Comparison of ENCODE assay signal across 10 mouse cellular contexts in genomic region chr5:121184375-121184774, GRCm38 (mm10). TPM values are rescaled to one million over a fixed set of nuclear protein-coding genes. Genes with fewer than 3 reads are reported as not detected.
DNase-seq lines count a peak whose midpoint lies in the region; ATAC-seq and TF ChIP-seq lines count a peak whose summit lies in the region.
"Had no signal": no experiment of that assay in that cellular context is flagged by ENCODE, and none has a peak within 500 bp of the region (broad histone marks: within the 10 kb centered on the region; RNA-seq: fewer than 3 reads in every experiment).

No protein-coding gene starts in this region.

- H3K27ac ChIP-seq in heart, embryonic 10.5 days: peak overlapping the region; percentile 84
- H3K27ac ChIP-seq in intestine, embryonic 14.5 days (ENCODE audit: low read depth): 0 out of 2 replicates have a peak overlapping the region, but pooled peaks have one; percentile 36
- H3K27ac ChIP-seq in intestine, postnatal 0 days (ENCODE audit: low read depth, low read length): no peak overlapping the region
- H3K27ac ChIP-seq in midbrain, embryonic 15.5 days: peak overlapping the region; percentile 46
- H3K27ac ChIP-seq in midbrain, postnatal 0 days (ENCODE audit: low read depth, low read length): no peak overlapping the region
- H3K27ac ChIP-seq: limb, embryonic 13.5 days had no signal

- no peaks in the 10 kb centered on the region for H3K9me3 ChIP-seq in heart, embryonic 10.5 days
- H3K9me3 ChIP-seq in intestine, embryonic 14.5 days (ENCODE audit: control insufficient read depth, low read length): no peaks in the 10 kb centered on the region
- no peaks in the 10 kb centered on the region for H3K9me3 ChIP-seq in intestine, postnatal 0 days (ENCODE audit: control insufficient read depth)
- no peaks in the 10 kb centered on the region for H3K9me3 ChIP-seq in midbrain, embryonic 15.5 days
- no peaks in the 10 kb centered on the region for H3K9me3 ChIP-seq in midbrain, postnatal 0 days (ENCODE audit: low read length)
- H3K9me3 ChIP-seq: limb, embryonic 13.5 days had no signal

- H3K36me3 ChIP-seq in heart, embryonic 10.5 days: 0 out of 2 replicates have a peak, but pooled peaks cover 2% of the 10 kb centered on the region
- no peaks in the 10 kb centered on the region for H3K36me3 ChIP-seq in intestine, embryonic 14.5 days (ENCODE audit: control insufficient read depth, insufficient read depth, low read length)
- no peaks in the 10 kb centered on the region for H3K36me3 ChIP-seq in intestine, postnatal 0 days (ENCODE audit: control insufficient read depth, insufficient read depth)
- H3K36me3 ChIP-seq in midbrain, embryonic 15.5 days (replicated peaks): no peaks in the 10 kb centered on the region
- no peaks in the 10 kb centered on the region for H3K36me3 ChIP-seq in midbrain, postnatal 0 days (ENCODE audit: insufficient read depth, low read length)
- H3K36me3 ChIP-seq: limb, embryonic 13.5 days had no signal

- DNase-seq in heart, embryonic 10.5 days (ENCODE audit: low spot score): peak; percentile 63
- DNase-seq in heart, postnatal 36 days: no peak
- no peak for DNase-seq in intestine, embryonic 14.5 days (ENCODE audit: low spot score)
- DNase-seq in midbrain, postnatal 0 days (ENCODE audit: low spot score): no peak
- no peak for DNase-seq in B cell, adult 2 months
- DNase-seq: cerebellum, adult 8-10 months; layer of hippocampus, postnatal 36 days had no signal

- H3K4me3 ChIP-seq in heart, embryonic 10.5 days: peak overlapping the region; percentile 27; the same call in 1 of the 2 replicates
- H3K4me3 ChIP-seq in intestine, embryonic 14.5 days (ENCODE audit: low read depth, low read length): no peak overlapping the region
- H3K4me3 ChIP-seq in intestine, postnatal 0 days (ENCODE audit: low read depth, low read length): no peak overlapping the region
- no peak overlapping the region for H3K4me3 ChIP-seq in midbrain, embryonic 15.5 days
- no peak overlapping the region for H3K4me3 ChIP-seq in midbrain, postnatal 0 days (ENCODE audit: low read depth, low read length)
- H3K4me3 ChIP-seq: limb, embryonic 13.5 days had no signal

- ATAC-seq in intestine, embryonic 14.5 days (replicated peaks; ENCODE audit: low FRiP score, low TSS enrichment, low read depth): no peak
- no peak for ATAC-seq in intestine, postnatal 0 days
- no peak for ATAC-seq in midbrain, embryonic 15.5 days (replicated peaks)
- no peak for ATAC-seq in midbrain, postnatal 0 days (ENCODE audit: low FRiP score)

- H3K4me1 ChIP-seq in heart, embryonic 10.5 days: peaks cover 94% of the 10 kb centered on the region
- peaks cover 36% of the 10 kb centered on the region for H3K4me1 ChIP-seq in intestine, embryonic 14.5 days (replicated peaks; ENCODE audit: control insufficient read depth, insufficient read depth, low read length)
- peaks cover 7% of the 10 kb centered on the region for H3K4me1 ChIP-seq in intestine, postnatal 0 days (replicated peaks; ENCODE audit: control insufficient read depth, insufficient read depth, low read length)
- peaks cover 63% of the 10 kb centered on the region for H3K4me1 ChIP-seq in midbrain, embryonic 15.5 days
- H3K4me1 ChIP-seq in midbrain, postnatal 0 days (ENCODE audit: insufficient read depth, low read length): peaks cover 13% of the 10 kb centered on the region; the same call in 1 of the 2 replicates

- 49% methylated on average over 2 of the region's 2 CpGs for WGBS in heart, embryonic 10.5 days
- WGBS in intestine, embryonic 14.5 days: 60% methylated on average over 2 of the region's 2 CpGs
- 59% methylated on average over 2 of the region's 2 CpGs for WGBS in intestine, postnatal 0 days
- WGBS in midbrain, embryonic 15.5 days: 72% methylated on average over 2 of the region's 2 CpGs
- WGBS in midbrain, postnatal 0 days: 85% methylated on average over 2 of the region's 2 CpGs

- no peak overlapping the region for H3K4me2 ChIP-seq in intestine, embryonic 14.5 days (ENCODE audit: low read length)
- no peak overlapping the region; the same call in 1 of the 2 replicates for H3K4me2 ChIP-seq in intestine, postnatal 0 days (replicated peaks; ENCODE audit: low read depth)
- no peak overlapping the region; the same call in 1 of the 2 replicates for H3K4me2 ChIP-seq in midbrain, embryonic 15.5 days
- no peak overlapping the region for H3K4me2 ChIP-seq in midbrain, postnatal 0 days (ENCODE audit: low read depth, low read length, poor library complexity, severe bottlenecking)
- H3K4me2 ChIP-seq: limb, embryonic 13.5 days had no signal

- no peaks in the 10 kb centered on the region for H3K27me3 ChIP-seq in heart, embryonic 10.5 days (ENCODE audit: insufficient read depth, poor library complexity, severe bottlenecking)
- no peaks in the 10 kb centered on the region for H3K27me3 ChIP-seq in intestine, embryonic 14.5 days (replicated peaks; ENCODE audit: control insufficient read depth, insufficient read depth, low read length)
- no peaks in the 10 kb centered on the region for H3K27me3 ChIP-seq in intestine, postnatal 0 days (replicated peaks; ENCODE audit: control insufficient read depth, insufficient read depth, low read length)
- H3K27me3 ChIP-seq in midbrain, embryonic 15.5 days (replicated peaks): no peaks in the 10 kb centered on the region
- no peaks in the 10 kb centered on the region for H3K27me3 ChIP-seq in midbrain, postnatal 0 days (ENCODE audit: insufficient read depth, low read length)
- H3K27me3 ChIP-seq: limb, embryonic 13.5 days had no signal

- intact Hi-C loops in heart, postnatal 36 days (cut with DNase I): no loop called here

- TF ChIP-seq CTCF in intestine, postnatal 0 days (IDR thresholded peaks at IDR 0.05; ENCODE audit: low read depth): no peak
- no peak for TF ChIP-seq CTCF in midbrain, postnatal 0 days (IDR thresholded peaks at IDR 0.05)

- H3K9ac ChIP-seq in intestine, embryonic 14.5 days (ENCODE audit: low read length): no peak overlapping the region
- no peak overlapping the region for H3K9ac ChIP-seq in intestine, postnatal 0 days (ENCODE audit: low read depth, low read length)
- no peak overlapping the region for H3K9ac ChIP-seq in midbrain, embryonic 15.5 days
- H3K9ac ChIP-seq in midbrain, postnatal 0 days (replicated peaks; ENCODE audit: low read length, poor library complexity, severe bottlenecking): no peak overlapping the region
- H3K9ac ChIP-seq: limb, embryonic 13.5 days had no signal

RNA-seq across cellular contexts. Expression of gene Ptpn11, which starts 6.8 kb away (rescaled TPM):
- 27.2 and 27.8 TPM in 2 replicates for polyA plus RNA-seq in heart, embryonic 10.5 days (2016; fragmentation: Nextera tagmentation; extraction: Ambion mirVana)
- total RNA-seq in heart, postnatal 36 days (2021): 100 to 1,000 TPM; 166 to 210 TPM
- 23.2 and 24.3 TPM in 2 replicates for polyA plus RNA-seq in intestine, embryonic 14.5 days (2014; fragmentation: Nextera tagmentation; extraction: Ambion mirVana)
- 14.0 and 15.6 TPM in 2 replicates for polyA plus RNA-seq in intestine, postnatal 0 days (2015; fragmentation: Nextera tagmentation; extraction: Ambion mirVana)
- polyA plus RNA-seq in midbrain, embryonic 15.5 days (2015; fragmentation: Nextera tagmentation; extraction: Ambion mirVana): 23.7 and 24.7 TPM in 2 replicates
- 53.9 and 54.4 TPM in 2 replicates for total RNA-seq in midbrain, postnatal 0 days (2014; rRNA removed)
- polyA plus RNA-seq in midbrain, postnatal 0 days (2015; fragmentation: Nextera tagmentation; extraction: Ambion mirVana): 23.1 and 24.8 TPM in 2 replicates

RNA-seq across cellular contexts. Expression of gene Rpl6, which starts 19.9 kb away (rescaled TPM):
- 463 and 580 TPM in 2 replicates for polyA plus RNA-seq in heart, embryonic 10.5 days (2016; fragmentation: Nextera tagmentation; extraction: Ambion mirVana)
- total RNA-seq in heart, postnatal 36 days (2021): 100 to 1,000 TPM; 519 to 543 TPM
- 766 and 768 TPM in 2 replicates for polyA plus RNA-seq in intestine, embryonic 14.5 days (2014; fragmentation: Nextera tagmentation; extraction: Ambion mirVana)
- 359 and 402 TPM in 2 replicates for polyA plus RNA-seq in intestine, postnatal 0 days (2015; fragmentation: Nextera tagmentation; extraction: Ambion mirVana)
- polyA plus RNA-seq in midbrain, embryonic 15.5 days (2015; fragmentation: Nextera tagmentation; extraction: Ambion mirVana): 336 and 343 TPM in 2 replicates
- total RNA-seq in midbrain, postnatal 0 days (2014; rRNA removed): 463 and 476 TPM in 2 replicates
- 360 and 362 TPM in 2 replicates for polyA plus RNA-seq in midbrain, postnatal 0 days (2015; fragmentation: Nextera tagmentation; extraction: Ambion mirVana)

RNA-seq across cellular contexts. Expression of gene Hectd4, which starts 35.6 kb away (rescaled TPM):
- polyA plus RNA-seq in heart, embryonic 10.5 days (2016; fragmentation: Nextera tagmentation; extraction: Ambion mirVana): 3.9 and 4.8 TPM in 2 replicates
- total RNA-seq in heart, postnatal 36 days (2021): 10 to 100 TPM; 21.1 to 24.4 TPM
- 8.0 and 8.1 TPM in 2 replicates for polyA plus RNA-seq in intestine, embryonic 14.5 days (2014; fragmentation: Nextera tagmentation; extraction: Ambion mirVana)
- 2.1 and 2.2 TPM in 2 replicates for polyA plus RNA-seq in intestine, postnatal 0 days (2015; fragmentation: Nextera tagmentation; extraction: Ambion mirVana)
- 26.5 and 27.5 TPM in 2 replicates for polyA plus RNA-seq in midbrain, embryonic 15.5 days (2015; fragmentation: Nextera tagmentation; extraction: Ambion mirVana)
- total RNA-seq in midbrain, postnatal 0 days (2014; rRNA removed): 141 and 153 TPM in 2 replicates
- polyA plus RNA-seq in midbrain, postnatal 0 days (2015; fragmentation: Nextera tagmentation; extraction: Ambion mirVana): 16.4 and 17.9 TPM in 2 replicates

Comparison
In these comparisons a context has a peak if more than half of its experiments do, and no peak if none do; other contexts are left out.
1. H3K27ac ChIP-seq: peak in heart, embryonic 10.5 days (single experiment), intestine, embryonic 14.5 days (single experiment) and midbrain, embryonic 15.5 days (single experiment); none in intestine, postnatal 0 days (single experiment) and midbrain, postnatal 0 days (single experiment).